Mouse (Mus musculus) CH12.LX (cell line): ENCODE results near the gene Serpina3k. TPM values are rescaled to one million over a fixed set of nuclear protein-coding genes. Genes with fewer than 3 reads are reported as not detected.
"Not testable (repeated sequence)": the region's sequence is repeated elsewhere in the genome, so short reads cannot be mapped to it uniquely, and the experiment has no call there.

Source experiments
- DNase-seq: peaks from one replicate; pipeline ENCODE4 v3.0.0-alpha.2; 2013; ENCODE audit errors: extremely low read depth
- H3K27ac ChIP-seq: 2 replicates; pipeline ENCODE4 v1.5.1; 2012; ENCODE audit warnings: low read depth, mild to moderate bottlenecking, control low read depth, moderate library complexity; ENCODE audit not compliant: insufficient read depth
- H3K27me3 ChIP-seq: replicated peaks from 2 replicates; pipeline ENCODE3; 2012; ENCODE audit warnings: inconsistent platforms
- H3K36me3 ChIP-seq, 2 experiments: replicated peaks in 1 of 2; 2 replicates each; pipeline versions ENCODE3 to v1.6.1; 2012; ENCODE audit warnings: inconsistent platforms in 1 of 2, low read length in 1 of 2, mild to moderate bottlenecking in 1 of 2, mixed read lengths in 1 of 2, moderate library complexity in 1 of 2; ENCODE audit not compliant: control insufficient read depth in 1 of 2, insufficient read depth in 1 of 2
- H3K4me1 ChIP-seq, 2 experiments: 2 replicates each; pipeline ENCODE4 v1.6.1; 2012; ENCODE audit warnings: inconsistent platforms in 1 of 2, moderate library complexity in 1 of 2; ENCODE audit not compliant: insufficient read depth in 2 of 2, control insufficient read depth in 1 of 2
- H3K4me2 ChIP-seq: 2 replicates; pipeline ENCODE4 v1.6.1; 2012; ENCODE audit warnings: low read depth, mild to moderate bottlenecking, control low read depth; ENCODE audit not compliant: poor library complexity, insufficient read depth, severe bottlenecking
- H3K4me3 ChIP-seq, 3 experiments: fragments of 150-350 bp in 1 of 3; sonication (generic) in 1 of 3; replicated peaks in 1 of 3; 2 replicates each; pipeline versions ENCODE3 to v1.5.1; 2011 to 2012; ENCODE audit warnings: low read depth in 2 of 3, low read length in 2 of 3, mild to moderate bottlenecking in 2 of 3, moderate library complexity in 2 of 3, control low read depth in 1 of 3, improper control_type of control experiment in 1 of 3, inconsistent platforms in 1 of 3, mixed read lengths in 1 of 3; ENCODE audit not compliant: poor library complexity in 1 of 3
- H3K79me2 ChIP-seq: replicated peaks from 2 replicates; pipeline ENCODE4 v1.6.1; 2012; ENCODE audit warnings: mild to moderate bottlenecking, moderate library complexity; ENCODE audit not compliant: control insufficient read depth, poor library complexity, insufficient read depth, severe bottlenecking; ENCODE audit errors: extremely low read depth
- H3K9ac ChIP-seq: 2 replicates; pipeline ENCODE4 v1.6.1; 2012; ENCODE audit warnings: low read depth, mild to moderate bottlenecking, control low read depth, moderate library complexity; ENCODE audit not compliant: insufficient read depth
- H3K9me3 ChIP-seq: replicated peaks from 2 replicates; pipeline ENCODE3; 2012; ENCODE audit warnings: low read length, inconsistent platforms, mixed read lengths
- BHLHE40 ChIP-seq: IDR thresholded peaks from 2 replicates; pipeline ENCODE4 v1.6.1; 2011; ENCODE audit warnings: mild to moderate bottlenecking, low read depth, low read length, improper control_type of control experiment
- CHD1 ChIP-seq: IDR thresholded peaks from 2 replicates; pipeline ENCODE4 v1.6.1; 2012; ENCODE audit warnings: low read depth, low read length, improper control_type of control experiment, inconsistent platforms
- CHD2 ChIP-seq: IDR thresholded peaks from 2 replicates; pipeline ENCODE4 v1.6.1; 2011; ENCODE audit warnings: low read length, improper control_type of control experiment
- E2F4 ChIP-seq: IDR thresholded peaks from 2 replicates; pipeline ENCODE4 v1.6.1; 2011; ENCODE audit warnings: low read depth, low read length, improper control_type of control experiment; ENCODE audit not compliant: insufficient replicate concordance
- ETS1 ChIP-seq: conservative IDR thresholded peaks from 2 replicates; pipeline ENCODE4 v1.6.1; 2012; ENCODE audit warnings: low read depth, mild to moderate bottlenecking, inconsistent platforms, low read length, improper control_type of control experiment, moderate library complexity
- HCFC1 ChIP-seq: IDR thresholded peaks from 2 replicates; pipeline ENCODE4 v1.6.1; 2012; ENCODE audit warnings: low read depth, mild to moderate bottlenecking, inconsistent platforms, low read length, improper control_type of control experiment
- IRF4 ChIP-seq: IDR thresholded peaks from 2 replicates; pipeline ENCODE4 v1.6.1; 2014; ENCODE audit warnings: low read depth, mild to moderate bottlenecking, inconsistent platforms, low read length, improper control_type of control experiment
- JUN ChIP-seq: IDR thresholded peaks from 2 replicates; pipeline ENCODE4 v1.6.1; 2011; ENCODE audit warnings: low read depth, mild to moderate bottlenecking, low read length, improper control_type of control experiment, moderate library complexity; ENCODE audit not compliant: insufficient read depth
- JUND ChIP-seq: conservative IDR thresholded peaks from 2 replicates; pipeline ENCODE4 v1.6.1; 2011; ENCODE audit warnings: low read depth, low read length, improper control_type of control experiment
- MAX ChIP-seq: IDR thresholded peaks from 2 replicates; pipeline ENCODE4 v1.6.1; 2011; ENCODE audit warnings: low read length, improper control_type of control experiment
- MEF2A ChIP-seq: IDR thresholded peaks from 2 replicates; pipeline ENCODE4 v1.6.1; 2014; ENCODE audit warnings: low read depth, mild to moderate bottlenecking, inconsistent platforms, low read length, improper control_type of control experiment, borderline replicate concordance
- NELFE ChIP-seq: IDR thresholded peaks from 2 replicates; pipeline ENCODE4 v1.6.1; 2011; ENCODE audit warnings: low read depth, low read length, improper control_type of control experiment
- NRF1 ChIP-seq: IDR thresholded peaks from 2 replicates; pipeline ENCODE4 v1.6.1; 2014; ENCODE audit warnings: low read depth, mild to moderate bottlenecking, inconsistent platforms, low read length, improper control_type of control experiment, moderate library complexity
- POLR2A ChIP-seq: IDR thresholded peaks from 2 replicates; pipeline ENCODE4 v1.6.1; 2011; ENCODE audit warnings: low read depth, mild to moderate bottlenecking, improper control_type of control experiment, low read length
- POLR2AphosphoS2 ChIP-seq: IDR thresholded peaks from 2 replicates; pipeline ENCODE4 v1.6.1; 2011; ENCODE audit warnings: low read depth, low read length, improper control_type of control experiment
- RCOR1 ChIP-seq: conservative IDR thresholded peaks from 2 replicates; pipeline ENCODE4 v1.6.1; 2012; ENCODE audit warnings: low read depth, mild to moderate bottlenecking, inconsistent platforms, low read length, improper control_type of control experiment
- SIN3A ChIP-seq: IDR thresholded peaks from 2 replicates; pipeline ENCODE4 v1.6.1; 2012; ENCODE audit warnings: low read length, improper control_type of control experiment, inconsistent platforms
- TBP ChIP-seq: conservative IDR thresholded peaks from 2 replicates; pipeline ENCODE4 v1.6.1; 2011; ENCODE audit warnings: low read depth, low read length, improper control_type of control experiment
- TCF12 ChIP-seq: IDR thresholded peaks from 2 replicates; pipeline ENCODE4 v1.6.1; 2014; ENCODE audit warnings: low read depth, mild to moderate bottlenecking, inconsistent platforms, low read length, improper control_type of control experiment
- USF2 ChIP-seq: conservative IDR thresholded peaks from 2 replicates; pipeline ENCODE4 v1.6.1; 2011; ENCODE audit warnings: low read depth, low read length, improper control_type of control experiment
- ZC3H11A ChIP-seq: IDR thresholded peaks from 2 replicates; pipeline ENCODE4 v1.6.1; 2012; ENCODE audit warnings: low read depth, mild to moderate bottlenecking, inconsistent platforms, low read length, improper control_type of control experiment
- ZKSCAN1 ChIP-seq: IDR thresholded peaks from 2 replicates; pipeline ENCODE4 v1.6.1; 2012; ENCODE audit warnings: low read depth, inconsistent platforms, low read length, improper control_type of control experiment, borderline replicate concordance
- ZMIZ1 ChIP-seq: IDR thresholded peaks from 2 replicates; pipeline ENCODE4 v1.6.1; 2012; ENCODE audit warnings: low read depth, mild to moderate bottlenecking, inconsistent platforms, low read length, improper control_type of control experiment
- dilution Hi-C: fragments of 300-500 bp; cut with MboI; formaldehyde crosslinking; loops from 2 replicates; pipeline ENCODE4 v1.14.3; 2020; ENCODE audit warnings: low sequenced_read_pairs; ENCODE audit not compliant: extremely low pct_unique_long_range_greater_than_20kb, extremely low pct_ligation_motif_present
- in situ Hi-C: fragments of 300-500 bp; cut with MboI; formaldehyde crosslinking; loops from 3 replicates; pipeline ENCODE4 v1.14.3; 2019; ENCODE audit warnings: low sequenced_read_pairs, low pct_ligation_motif_present, low pct_unique_long_range_greater_than_20kb, mixed read lengths
- polyA plus RNA-seq: library from polyadenylated mRNA; unstranded; fragments of >175 nt; gene quantifications from 2 replicates; pipeline ENCODE4 v1.2.1, GENCODE M21; 2012; ENCODE audit warnings: low read depth; ENCODE audit not compliant: insufficient read length
- total RNA-seq, 2 experiments: library from RNA; depleted of rRNA; stranded (reverse); fragments of 300-350 nt in 1 of 2; fragments of >200 nt in 1 of 2; gene quantifications; 2 replicates each; pipeline ENCODE4 v1.2.3; 2012 to 2014

The Serpina3k gene
- total and polyA plus RNA-seq, 3 experiments, result not detected

DNA sequence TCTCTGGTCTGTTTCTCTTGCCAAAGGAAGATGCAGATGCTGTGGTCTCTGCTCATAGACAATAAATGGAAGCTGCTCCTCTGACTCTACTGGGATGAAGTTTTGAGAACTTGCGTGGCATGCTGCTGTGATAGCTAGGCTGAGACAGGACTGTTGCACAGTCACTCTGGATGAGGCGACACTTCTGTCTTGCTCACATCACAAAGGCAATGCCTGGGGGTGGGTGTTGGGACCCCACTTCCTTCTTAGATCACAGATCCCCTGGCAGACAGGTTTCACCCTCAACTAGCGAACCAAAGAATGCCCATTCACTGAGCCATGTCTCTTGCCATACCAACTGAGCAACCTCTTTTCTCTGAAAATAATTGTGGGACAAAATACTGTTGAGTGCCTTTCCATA is 419 bp downstream of the Serpina3k start:
- dilution Hi-C loops (no loop called here), in situ Hi-C loops (no loop called here)
- no peak overlapping the region for H3K4me3 ChIP-seq

DNA sequence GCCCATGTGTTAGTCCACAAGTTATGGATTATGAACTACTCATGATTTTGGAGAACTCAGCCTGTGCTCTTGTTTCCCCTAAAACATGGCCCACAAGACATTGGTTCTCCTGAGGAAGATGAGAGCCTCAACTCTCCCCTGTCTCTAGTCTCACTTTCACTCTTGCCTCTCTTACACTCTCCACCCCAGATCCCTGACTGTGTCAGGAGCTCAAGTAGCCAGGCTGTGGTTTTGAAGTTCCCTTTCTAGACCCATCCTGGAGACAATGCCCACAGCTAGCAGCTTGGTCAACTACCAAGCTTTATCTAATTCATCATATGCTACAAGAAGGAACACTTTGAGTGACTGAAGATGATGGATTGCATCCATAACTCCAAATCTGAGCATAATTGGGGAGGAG is 4.2 kb downstream of the Serpina3k start:
- H3K4me1 ChIP-seq, H3K9ac ChIP-seq, DNase-seq, H3K4me2 ChIP-seq, H3K36me3 ChIP-seq, H3K4me3 ChIP-seq, H3K79me2 ChIP-seq, dilution Hi-C loops, H3K9me3 ChIP-seq, H3K27ac ChIP-seq, in situ Hi-C loops, H3K27me3 ChIP-seq: not testable (repeated sequence)

More for the DNA sequence above, 419 bp downstream of the Serpina3k start:
- DNase-seq, result no peak
- no peaks in the 10 kb centered on the region for H3K79me2 ChIP-seq
- H3K36me3 ChIP-seq, result no peaks in the 10 kb centered on the region
- no peak overlapping the region for H3K9ac ChIP-seq
- H3K4me2 ChIP-seq, result no peak overlapping the region
- no peaks in the 10 kb centered on the region for H3K27me3 ChIP-seq
- H3K27ac ChIP-seq, result no peak overlapping the region
- TF ChIP-seq HCFC1 (no peak), ZC3H11A (no peak), SIN3A (no peak), BHLHE40 (no peak), TCF12 (no peak), JUND (no peak), MAX (no peak), E2F4 (no peak), CHD1 (no peak), CHD2 (no peak), JUN (no peak), NELFE (no peak), ZKSCAN1 (no peak), NRF1 (no peak), ZMIZ1 (no peak)
- no peaks in the 10 kb centered on the region for H3K9me3 ChIP-seq
- no peaks in the 10 kb centered on the region for H3K4me1 ChIP-seq

DNA sequence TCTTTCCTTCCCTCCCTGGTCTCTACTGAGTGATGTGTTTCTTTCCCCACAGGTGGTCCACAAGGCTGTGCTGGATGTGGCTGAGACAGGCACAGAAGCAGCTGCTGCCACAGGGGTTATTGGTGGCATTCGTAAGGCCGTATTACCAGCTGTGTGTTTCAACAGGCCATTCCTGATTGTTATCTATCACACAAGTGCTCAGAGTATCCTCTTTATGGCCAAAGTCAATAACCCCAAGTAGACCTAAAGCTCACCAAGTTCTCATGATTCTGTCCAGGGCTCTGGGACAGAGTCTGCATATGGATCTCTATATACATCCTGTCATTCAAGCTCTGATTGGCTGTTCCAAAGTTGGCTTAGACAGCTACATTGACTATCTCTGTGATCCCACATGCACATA is 6.9 kb downstream of the Serpina3k start:
- no peaks in the 10 kb centered on the region for H3K79me2 ChIP-seq
- no peak overlapping the region for H3K4me3 ChIP-seq
- H3K9ac ChIP-seq, result no peak overlapping the region
- no peak for DNase-seq
- in situ Hi-C loops (no loop called here), dilution Hi-C loops (no loop called here)
- no peak overlapping the region for H3K27ac ChIP-seq
- TF ChIP-seq CHD1 (no peak), POLR2A (no peak), TBP (no peak), ETS1 (no peak), USF2 (no peak), RCOR1 (no peak), SIN3A (no peak), POLR2AphosphoS2 (no peak), BHLHE40 (no peak), MAX (no peak), MEF2A (no peak), IRF4 (no peak)
- TF ChIP-seq, all 38 proteins: peak for 0
- no peaks in the 10 kb centered on the region for H3K36me3 ChIP-seq
- no peak overlapping the region for H3K4me2 ChIP-seq
- no peaks in the 10 kb centered on the region for H3K9me3 ChIP-seq
- peaks cover 9% of the 10 kb centered on the region for H3K27me3 ChIP-seq
- H3K4me1 ChIP-seq, result no peaks in the 10 kb centered on the region
